Mouse (Mus musculus): ENCODE results near the gene Cd5.

The Cd5 gene

DNA sequence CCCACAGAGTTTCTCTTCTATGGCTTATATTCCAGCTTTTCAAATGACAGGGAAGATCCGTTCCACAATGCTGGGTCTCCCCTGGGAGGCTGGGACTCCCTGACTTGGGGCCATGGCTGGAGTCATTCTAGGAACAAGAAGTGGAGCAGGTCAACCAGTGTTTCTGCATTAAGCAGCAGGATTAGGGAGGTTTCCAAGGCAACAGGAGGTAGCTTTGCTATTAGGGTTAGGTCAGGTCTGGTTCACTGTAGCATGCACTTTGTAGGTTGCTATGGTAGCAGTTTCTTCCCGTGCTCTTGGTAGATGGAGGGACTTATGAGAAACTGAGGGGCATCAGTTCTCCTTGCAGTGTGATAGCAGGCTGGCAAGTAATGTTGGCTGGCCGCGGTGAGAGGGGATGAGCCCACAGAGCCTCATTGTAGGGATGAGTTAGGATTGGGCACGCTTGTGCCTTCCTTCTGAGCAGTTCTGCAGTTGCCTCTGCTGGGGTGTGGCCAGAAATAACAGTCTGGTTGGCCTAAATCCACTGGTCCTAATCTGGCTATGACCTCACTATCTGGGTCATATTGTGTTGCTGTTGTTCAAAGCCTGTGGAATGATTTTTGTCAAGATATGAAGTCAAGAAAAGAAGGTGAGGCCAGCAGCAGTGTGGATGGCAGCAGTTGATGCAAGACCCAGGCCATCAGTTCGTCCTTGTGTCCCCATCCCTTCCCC lies 37.6 kb downstream of the Cd5 start:
- peak; percentile 70 for DNase-seq (ENCODE audit: low spot score)

DNA sequence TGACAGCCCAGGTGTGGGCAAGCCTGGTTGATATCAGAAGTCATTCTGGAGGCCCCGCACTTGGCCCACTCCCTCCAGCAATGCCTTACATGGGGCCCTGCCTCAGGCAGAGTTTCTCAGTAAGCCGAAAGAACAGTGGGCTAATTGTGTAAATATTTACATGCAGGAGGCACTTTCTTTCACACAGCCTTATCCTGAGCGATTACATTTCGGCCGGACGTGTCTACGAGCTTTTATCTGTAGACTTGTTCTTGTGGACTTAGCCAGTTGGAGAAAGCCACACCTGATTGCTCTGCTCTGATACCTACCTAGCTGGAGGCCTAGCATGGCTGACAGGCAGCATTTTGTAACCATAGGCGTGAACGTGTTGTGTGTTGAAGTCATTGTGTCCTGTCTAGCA lies 39.0 kb downstream of the Cd5 start:
- DNase-seq (ENCODE audit: low spot score): no peak

DNA sequence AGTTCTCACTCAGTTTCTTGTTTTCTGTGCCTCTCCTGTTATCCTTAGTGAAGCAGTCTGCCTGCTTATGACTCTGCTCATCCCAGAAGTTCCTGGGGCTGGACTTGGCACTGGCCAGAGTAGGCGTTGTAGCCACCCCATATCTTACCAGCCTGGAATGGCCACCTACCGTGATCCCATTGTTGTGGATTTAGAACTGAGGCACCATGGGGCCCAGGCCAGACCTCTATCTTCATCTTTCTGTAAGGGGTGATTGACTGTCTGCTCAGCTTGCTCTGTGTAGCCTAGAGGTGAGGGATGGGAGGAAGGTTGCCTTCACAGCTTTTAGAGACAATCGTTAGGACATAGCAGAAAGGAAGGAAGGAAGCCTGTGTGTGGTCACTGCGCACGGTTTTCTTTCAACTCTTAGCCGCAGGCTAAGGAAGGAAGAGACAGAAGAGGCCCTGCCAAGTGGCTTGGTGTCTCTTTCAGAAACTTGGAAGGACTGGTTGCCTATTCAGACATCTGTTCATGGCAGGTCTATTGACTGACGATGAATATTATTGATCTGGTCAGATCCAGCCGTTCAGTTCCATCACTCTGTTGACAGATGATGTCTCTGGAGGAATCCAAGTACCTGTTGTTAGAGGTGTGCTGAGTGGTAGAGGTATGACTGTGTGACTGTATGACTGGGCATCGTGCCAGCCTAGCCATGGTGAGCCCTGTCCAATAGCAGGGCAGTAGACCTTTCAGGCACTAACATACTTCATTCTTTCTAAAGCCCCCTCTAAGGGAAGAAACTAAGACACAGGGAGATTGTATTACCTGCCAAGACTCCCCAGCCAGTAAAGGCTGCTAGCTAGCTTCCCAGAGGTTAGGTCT lies 40.4 kb downstream of the Cd5 start:
- DNase-seq (ENCODE audit: low spot score): no peak

DNA sequence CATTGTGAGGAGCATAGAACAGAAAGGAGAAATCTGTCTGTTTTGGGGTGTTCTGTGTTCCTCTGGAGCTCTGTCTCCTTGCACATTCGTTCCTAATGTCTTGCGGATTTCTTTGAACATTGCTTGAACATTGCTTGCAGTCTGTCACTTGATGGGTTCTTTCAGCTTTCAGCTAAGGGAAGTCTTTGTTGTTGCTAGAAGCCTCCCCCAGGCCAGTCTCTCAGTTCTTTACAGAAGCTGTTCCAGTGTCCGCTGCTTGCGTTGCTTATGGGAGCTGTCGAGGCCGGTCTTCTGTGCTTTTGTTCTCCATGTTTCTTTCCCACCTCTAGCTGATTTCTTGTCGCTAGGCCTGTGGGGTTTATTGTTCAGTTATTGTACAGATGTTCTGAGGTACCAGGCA lies 43.0 kb downstream of the Cd5 start:
- DNase-seq (ENCODE audit: low spot score): no peak

DNA sequence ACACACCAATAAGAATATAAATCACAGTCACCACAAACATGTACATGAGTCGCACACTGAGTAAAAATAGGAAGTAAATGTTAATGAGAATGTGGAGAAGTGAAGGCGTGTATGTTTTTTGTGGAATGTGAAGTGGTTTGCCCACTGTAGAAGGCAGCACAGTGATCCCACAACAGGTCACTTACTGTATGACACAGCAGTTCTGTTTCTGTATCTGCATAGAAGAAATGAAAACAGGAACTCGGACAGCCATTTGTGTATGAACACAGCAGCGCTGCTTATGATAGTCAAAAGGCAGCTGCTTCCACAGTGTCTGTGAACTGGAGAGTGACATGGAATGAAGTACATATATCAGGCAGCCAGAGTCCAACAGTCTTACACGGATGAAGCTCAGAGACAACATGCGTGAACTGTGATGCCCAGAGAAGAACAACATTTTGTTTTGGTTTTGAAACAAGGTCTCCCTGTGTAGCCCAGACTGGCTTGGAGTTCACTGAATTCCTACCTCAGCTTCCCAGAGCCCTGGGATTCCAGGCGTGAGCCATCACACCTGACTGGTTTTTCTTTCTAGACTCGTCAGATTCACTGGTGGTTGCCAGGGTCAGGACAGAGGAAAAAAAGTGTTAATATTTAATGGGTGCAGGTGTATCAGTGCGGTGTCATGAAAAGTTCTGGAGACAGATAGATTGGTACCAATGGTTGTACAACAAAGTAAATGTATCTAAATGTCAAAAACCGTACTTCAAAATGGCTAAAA lies 44.7 kb downstream of the Cd5 start:
- no peak for DNase-seq (ENCODE audit: low spot score)

DNA sequence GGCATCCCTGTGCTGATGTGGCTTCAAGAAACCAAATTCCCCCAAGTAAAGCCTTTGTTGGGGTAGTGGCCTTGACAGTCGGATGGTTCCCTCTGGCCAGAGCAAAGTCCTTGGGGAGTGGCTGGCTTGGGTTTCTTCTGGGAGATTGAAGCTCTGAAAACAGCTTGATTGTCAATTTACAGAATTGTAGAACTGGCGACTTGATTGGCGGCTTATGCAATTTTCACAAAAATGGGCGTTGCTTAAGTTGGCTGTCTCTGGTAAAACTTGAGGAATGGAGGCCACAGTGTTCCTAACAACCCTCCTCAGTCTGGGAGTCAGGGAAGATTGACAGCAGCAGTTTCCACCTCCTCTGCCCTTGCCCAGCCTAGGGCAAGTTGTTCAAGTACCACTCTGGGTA lies 46.4 kb downstream of the Cd5 start:
- no peak for DNase-seq (ENCODE audit: low spot score)

DNA sequence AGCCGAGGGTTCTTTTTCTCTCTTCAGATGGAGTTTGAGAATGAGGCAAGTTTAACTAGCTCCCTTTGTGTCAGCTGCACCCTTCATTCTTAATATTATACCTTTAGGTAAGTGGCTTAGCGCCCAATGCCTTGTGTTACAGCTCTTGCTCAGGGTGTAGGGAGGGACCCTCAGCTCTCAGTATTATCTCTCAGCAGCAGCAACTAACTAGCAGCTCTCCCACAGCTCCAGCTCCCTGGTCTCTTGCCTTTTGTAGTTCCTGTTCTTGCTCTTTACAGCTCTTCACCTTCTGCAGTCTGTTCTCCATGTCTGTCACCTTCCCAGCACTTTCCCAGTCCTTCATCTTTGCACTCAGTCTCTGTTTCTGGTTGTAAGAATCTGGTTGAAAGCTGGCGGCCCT lies 47.1 kb downstream of the Cd5 start:
- DNase-seq (ENCODE audit: low spot score): no peak

DNA sequence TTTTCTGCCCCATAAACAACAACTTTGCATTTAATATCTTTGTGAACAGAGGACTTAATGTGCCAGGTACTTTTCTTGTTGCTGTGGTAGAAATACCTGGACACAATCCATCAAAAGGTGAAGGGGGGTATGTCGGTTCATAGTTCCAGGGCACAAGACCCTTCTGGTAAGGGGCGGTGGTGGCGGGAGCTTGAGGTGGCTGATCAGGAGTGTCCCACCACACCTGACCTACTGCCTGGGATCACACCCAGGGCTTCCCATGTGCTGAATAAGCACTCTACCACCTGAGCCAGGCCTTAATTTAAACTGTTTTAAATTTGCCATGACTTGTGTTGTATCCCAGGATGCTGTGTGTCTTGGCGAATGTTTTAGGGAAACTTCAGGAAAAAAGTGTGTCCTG lies 47.7 kb downstream of the Cd5 start:
- DNase-seq (ENCODE audit: low spot score): no peak

DNA sequence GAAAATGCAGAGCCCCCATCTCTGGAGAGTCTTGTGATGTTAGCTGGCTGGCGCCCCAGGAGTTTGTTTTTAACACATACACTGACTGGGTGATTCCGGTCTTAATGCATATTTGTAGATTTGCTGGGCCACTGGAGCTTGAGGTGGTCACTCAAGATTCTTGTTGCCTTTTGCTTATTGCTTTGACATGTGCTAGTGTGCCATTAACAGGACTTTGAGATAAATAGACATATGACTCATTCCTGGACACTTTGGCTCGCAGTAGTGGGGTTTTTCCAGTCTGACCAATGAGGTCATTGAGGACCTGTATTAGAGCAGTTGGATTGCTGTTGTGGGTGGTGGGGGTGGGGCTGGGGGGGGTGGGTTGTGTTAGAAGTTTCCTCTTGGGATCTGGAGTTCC lies 48.5 kb downstream of the Cd5 start:
- DNase-seq (ENCODE audit: low spot score): peak; percentile 69

DNA sequence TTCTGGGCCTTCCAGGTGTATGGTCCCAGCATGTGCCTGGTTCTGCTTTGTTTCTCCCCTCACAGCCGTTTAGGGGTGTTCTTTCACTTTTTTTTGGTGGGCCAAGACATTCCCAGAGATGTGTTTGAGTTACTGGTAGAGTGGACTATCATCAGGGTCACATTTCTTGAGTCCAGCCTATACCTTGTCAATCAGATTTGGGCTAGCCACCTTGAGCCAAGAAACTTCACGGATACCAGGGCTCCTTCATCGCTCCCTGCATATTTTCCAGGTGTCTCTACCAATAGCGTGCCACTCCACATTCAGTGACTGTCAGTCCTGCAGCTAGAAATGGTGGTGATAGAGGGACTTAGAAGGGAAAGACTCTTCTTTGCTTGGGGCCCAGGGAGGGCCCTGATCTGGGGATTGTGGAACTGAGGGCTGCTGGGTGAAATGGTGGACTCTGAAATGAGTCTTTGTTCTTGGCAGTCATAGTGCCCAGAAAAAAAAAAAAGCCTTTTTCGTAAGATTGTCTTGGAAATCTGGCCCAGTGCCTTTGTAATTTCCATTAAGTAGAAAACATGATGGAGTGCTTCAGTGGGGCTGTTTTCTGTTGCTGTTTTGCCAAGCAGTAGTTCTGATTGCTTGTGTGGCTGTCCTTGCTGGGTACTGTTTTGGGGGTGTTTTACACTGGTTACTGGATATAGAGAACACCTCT lies 49.2 kb downstream of the Cd5 start:
- peak; percentile 44 for DNase-seq (ENCODE audit: low spot score)

DNA sequence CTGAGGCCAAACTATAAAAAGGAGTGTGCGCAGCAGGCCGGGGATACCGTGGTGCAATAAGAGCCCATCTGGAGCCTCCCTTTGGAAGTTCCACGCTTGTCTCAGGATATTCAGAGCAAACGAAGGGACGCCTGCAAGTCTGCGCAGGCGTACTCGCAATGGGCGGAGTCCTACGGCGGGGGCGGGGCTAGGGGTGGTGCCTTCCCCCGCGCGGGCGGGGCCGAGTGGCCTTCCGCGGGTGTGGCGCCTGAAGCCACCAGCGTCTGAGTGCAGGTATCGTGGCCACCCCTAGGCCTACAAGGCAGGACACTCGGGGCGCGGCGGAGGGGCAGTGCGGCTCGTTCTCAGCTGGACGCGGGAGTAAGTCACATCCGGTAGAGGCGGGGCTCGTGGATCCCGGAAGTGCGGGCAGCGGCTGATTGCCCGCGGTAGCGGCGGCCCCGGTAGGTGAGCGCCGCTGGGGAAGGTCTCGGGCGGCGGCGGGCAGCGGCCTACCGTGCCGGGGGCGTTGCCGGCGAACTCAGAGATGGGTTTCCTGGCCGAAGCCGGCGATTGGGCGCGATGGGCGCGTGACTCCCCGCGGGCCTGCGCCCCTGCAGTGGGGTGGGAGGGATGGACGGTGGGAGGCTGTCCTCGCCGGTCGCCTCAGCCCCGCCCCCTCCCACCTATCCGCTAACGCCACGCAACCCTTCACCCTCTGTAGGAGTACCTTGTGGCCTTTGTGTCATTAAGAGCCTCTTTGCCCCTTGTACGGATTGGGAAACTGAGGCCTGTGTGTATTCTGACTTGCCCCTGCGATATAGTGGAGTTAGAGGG lies 50.1 kb downstream of the Cd5 start, which contains the start of gene Vps37c:
TSS of gene Vps37c (plus strand) at position 199 of the 816 bp plus-strand sequence.
- peak; percentile 91 for DNase-seq (ENCODE audit: low spot score)

DNA sequence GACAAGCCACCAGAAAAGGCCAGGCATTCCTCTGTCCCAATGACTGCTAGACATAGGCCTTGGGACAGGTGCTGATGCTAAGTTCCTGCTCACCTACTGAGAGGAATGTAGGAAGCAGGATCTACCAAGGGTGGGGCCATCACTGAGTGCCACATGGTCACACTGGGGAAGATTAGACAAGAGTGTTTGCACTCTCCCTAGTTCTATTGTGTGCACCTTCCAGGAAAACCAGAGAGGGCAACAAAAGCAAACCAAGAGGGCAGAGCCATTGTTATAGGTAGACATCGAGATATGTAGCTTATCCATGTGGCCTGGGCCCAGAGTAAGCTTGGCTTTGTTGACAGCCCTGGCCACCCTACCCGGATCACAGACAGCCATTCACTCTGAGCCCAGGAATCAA lies 53.1 kb downstream of the Cd5 start:
- DNase-seq (ENCODE audit: low spot score): no peak

DNA sequence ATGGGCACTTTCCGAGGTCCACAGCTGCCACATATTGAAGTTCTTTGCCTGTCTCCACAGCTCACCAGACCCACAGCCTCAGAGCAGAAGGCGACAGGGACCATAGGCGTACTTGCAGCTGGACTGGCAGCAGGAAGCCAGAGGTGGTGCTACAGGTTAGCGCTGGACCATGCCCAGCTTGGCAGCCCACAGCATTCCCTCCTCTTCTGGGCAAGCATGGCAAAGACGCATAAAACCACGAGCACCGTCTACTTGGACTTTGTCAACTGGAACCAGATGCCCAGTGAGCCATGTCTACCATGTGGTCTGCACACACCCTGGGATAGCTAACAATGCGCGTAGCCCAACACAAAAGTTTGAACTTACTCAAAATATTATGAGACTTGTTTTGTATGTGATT lies 53.7 kb downstream of the Cd5 start:
- no peak for DNase-seq (ENCODE audit: low spot score)

DNA sequence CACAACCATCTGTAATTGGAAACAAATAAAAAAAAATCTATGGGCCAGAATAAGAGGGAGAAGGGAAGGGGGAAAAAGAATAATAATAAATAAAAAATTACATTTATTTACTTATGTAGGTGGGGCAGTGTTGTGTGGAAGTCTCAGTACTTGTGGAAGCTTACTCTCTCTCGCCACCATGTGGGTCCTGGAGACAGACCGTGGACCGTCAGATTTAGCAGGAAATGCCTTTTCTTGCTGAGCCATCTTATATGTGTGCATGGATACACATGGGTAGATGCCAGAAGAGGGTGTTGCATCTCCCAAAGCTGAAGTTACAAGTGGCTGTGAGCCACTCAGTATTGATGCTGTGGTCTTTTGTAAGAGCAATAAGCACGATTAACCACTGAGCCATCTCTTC lies 57.2 kb downstream of the Cd5 start:
- DNase-seq (ENCODE audit: low spot score): no peak

DNA sequence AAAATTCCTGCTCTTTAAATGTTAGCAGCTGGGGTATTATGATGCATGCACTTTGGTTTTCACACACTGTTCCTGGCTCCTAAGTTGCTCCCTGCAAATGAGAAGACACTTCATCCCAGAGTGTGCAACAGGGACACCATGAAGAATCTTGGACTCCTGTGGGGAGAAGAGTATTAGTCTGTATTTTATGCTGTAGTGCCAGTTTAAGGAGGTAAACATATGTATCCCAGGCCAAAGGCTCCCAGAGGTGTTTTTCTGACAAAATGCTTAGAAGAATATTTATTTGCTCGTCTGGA lies 60.1 kb downstream of the Cd5 start:
- DNase-seq (ENCODE audit: low spot score): no peak

DNA sequence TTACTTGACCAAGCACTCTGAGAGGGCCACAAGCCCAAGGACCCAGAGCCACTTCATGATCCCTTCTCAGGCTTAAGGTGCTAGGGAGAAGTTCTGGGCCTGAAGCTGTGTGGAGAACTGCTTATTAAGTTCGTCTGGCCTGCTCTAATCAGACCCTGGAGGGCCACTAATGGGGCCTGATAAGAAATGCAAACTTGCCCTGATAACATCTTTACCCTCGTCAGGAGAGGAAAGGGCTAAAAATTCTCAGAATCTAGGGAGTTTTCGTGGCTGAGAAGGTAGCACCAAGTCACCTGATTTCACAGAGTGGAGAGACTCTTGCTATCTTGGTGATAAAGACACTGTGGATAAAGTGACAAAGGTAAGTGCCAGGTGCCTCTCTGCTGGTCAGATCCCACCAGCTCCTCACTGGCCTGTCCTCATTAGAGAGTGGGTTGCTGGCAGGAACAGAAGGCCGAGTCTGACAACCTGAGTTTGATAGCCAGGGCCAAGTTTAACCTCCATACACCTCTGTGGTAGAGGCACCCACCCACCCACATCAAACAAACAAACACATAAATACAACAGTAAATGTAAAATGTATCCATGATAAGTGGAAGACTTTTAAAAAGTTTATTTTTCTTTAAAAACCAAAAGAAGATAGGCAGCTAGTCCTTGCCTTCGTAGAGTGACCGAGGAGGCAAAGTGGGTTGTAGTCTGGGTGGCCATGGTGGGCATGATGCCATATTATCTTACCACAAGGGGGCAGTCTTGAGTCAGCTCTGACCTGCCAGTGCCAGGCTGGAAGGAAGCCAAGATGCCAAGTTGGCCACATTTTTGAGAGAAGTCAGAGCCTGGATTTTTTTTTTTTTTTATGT lies 60.7 kb downstream of the Cd5 start, which contains the start of gene Pga5:
TSS of gene Pga5 (minus strand) at position 157 of the 857 bp plus-strand sequence.
- peak; percentile 83 for DNase-seq (ENCODE audit: low spot score)

DNA sequence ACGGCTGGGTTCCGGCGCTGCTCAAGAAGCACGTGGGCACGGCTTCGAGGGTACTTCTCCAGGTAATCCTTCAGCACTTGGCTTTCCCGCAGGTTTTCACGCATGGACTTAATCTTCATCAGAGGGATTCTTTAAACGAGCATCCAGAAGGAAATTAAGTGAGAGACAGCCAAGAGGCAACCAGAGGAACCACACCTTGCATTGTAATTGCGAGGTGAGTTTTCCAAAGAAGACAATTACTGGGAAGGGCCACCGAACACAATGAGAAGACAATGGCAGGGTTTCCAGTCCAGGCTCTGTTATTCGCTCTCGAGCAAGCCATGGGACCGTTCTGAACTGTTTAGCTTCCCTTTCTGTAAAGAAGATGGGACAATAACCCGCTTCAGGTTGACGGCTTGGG lies 62.1 kb downstream of the Cd5 start:
- DNase-seq (ENCODE audit: low spot score): no peak

DNA sequence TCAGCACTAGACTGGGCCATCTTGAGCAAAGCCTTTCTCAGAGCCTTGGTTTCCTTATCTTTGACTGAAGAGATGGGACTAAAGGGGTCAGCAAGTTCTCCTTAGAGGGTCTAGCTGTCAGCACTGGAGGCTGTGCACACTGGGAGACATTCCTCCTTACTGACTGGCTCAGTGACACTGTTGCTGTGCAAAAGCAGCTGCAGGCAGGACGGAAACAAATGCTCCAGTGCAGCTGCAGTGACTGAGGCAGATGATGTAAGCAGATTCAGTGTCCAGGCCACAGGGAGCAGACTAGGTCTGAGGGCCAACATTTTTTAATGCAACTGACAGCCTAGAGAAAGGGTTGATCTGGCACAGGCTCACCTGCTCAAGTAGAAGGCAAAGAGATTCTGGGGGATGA lies 65.5 kb downstream of the Cd5 start:
- no peak for DNase-seq (ENCODE audit: low spot score)

DNA sequence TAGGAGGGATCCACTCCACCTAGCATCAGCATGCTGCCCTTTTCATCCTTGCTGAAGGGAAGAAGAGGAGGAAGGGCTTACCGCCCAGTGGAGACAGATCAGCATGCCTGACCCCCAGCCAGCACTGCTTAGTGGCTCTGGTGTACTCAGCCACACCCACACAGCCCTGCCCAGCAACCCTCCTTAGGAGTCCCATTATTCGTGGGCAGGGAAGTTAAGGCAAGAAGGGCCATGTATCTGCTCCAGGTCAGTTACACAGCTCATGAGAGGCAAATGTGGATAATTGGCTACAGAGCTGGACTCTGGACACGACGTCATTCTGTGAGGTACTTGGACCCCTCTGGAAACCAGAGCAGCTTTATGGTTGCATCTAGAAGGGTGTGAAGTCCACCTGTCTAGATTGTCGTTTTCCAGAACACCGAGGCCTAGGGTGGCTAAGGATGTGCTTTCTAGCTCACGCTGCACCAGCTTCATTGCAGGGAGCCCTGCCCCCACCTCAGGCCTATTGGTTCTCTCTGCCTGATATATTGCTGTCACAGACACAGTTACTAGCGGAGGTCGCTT lies 66.9 kb downstream of the Cd5 start:
- DNase-seq (ENCODE audit: low spot score): no peak

DNA sequence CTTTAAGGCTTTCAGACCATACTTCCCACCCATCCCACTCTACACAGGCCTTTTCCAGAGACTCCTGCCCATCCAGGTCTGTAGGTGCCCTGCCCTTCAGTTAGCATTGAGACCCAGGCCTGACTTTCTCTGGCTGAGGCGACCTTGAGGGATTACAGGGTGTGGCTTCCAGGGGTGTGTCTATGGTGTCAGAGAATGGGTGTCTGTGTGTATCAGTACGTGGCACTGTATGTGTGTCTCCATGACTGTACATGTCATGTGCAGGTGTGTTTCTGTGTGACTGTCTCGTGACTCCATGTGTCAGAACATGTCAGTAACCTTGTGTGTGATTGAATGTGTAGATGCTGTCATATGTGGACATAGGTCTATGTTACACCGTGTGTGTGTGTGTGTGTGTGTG lies 67.5 kb downstream of the Cd5 start:
- no peak for DNase-seq (ENCODE audit: low spot score)
